Mouse (Mus musculus) mesoderm, embryonic 11.5 days (tissue): Measurements from ENCODE around the gene Hdac7.
"Not testable (repeated sequence)": the region's sequence is repeated elsewhere in the genome, so short reads cannot be mapped to it uniquely, and the experiment has no call there.

Source experiments
- DNase-seq: peaks from one replicate; pipeline ENCODE4 v3.0.0-alpha.2; 2012; ENCODE audit warnings: low read depth, low spot score

The Hdac7 gene

DNA sequence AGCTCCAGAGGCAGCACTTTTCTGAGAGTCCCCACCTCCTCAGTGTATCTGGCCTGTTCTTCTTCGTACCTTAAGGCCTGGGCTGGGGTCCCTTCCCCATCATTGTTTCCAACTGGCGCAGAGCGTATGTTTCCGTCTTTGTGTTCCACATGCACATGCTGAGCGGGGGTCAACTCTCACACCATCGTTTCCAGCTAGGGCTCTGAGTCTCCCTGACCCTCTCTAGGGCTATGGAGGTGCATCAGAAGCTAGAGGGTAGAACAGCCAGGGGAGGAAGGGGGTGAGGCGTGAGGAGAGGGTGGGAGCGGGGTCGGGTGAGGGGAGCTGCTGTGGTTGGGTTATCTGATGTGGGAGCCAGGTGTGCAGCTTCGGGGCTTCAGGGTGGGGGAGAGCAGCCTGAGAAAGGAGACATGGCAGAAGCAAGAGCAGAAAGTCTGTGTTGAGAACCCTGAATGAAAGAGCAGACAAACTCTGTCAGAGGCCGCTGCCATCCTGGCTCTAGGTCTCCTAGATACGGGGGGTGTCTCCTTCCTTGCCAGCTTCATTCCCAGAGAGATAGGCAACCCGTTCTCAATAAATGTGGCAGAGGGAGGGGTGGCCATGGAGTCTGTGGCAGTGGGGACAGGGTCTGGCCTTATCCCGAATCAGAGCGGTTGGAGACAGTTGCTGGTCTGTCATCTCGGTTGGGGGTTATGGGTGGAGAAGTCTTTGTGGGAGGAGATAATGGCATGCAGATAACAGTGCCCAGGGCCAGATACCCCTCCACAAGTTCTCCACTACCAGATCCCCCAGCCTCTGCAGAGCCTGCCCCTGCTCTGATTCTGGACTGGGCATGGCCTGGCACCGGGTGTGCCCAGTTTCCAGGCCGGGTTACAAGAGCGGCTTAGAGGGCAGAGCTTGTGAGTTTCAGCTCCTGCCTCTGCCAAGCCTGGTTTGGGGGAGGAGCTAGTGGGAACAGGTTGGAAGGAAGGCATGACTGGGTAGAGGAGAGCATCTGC, at the start of gene Hdac7:
TSS of gene Hdac7 (minus strand) at position 466 of the 998 bp plus-strand sequence.
- DNase-seq, result no peak

DNA sequence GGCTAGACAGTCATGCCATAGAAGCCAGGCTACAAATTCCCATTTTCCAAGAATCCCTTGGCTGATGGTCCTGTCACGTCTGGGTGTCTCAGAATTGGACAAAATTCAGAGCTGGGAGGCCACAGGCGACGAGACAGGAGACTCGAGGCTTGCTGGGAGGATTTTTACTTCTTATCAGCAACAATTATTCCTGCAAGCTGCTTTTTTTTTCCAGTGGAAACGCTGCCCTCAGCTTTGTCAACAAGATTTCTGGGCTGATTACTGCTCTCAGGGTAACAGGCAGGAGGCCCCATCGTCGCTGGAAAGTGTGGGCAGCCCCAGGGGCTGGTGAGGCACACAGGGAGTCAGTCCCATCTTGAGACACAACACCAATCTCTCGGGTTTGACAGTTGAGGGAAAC, 48.2 kb upstream of the Hdac7 start:
- DNase-seq, result no peak

DNA sequence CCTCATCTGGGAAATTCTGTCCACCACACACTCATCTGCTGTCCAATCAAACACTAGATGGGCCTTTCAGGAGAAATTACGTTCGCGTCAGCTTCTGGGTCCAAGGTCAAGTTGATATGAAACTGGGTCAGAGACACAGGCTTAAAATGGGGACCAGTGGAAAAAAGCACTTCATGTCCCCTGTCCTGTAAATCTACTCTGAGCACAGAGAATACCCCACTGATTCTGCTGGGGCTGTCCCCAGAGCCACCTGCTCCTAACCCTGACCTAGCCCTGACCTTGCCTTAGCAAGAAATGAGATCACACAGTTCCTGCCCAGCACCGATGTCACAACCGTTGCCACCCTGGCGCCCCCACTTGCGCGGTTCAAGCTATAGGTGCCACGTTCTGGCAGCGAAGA, 46.1 kb upstream of the Hdac7 start:
- no peak for DNase-seq

DNA sequence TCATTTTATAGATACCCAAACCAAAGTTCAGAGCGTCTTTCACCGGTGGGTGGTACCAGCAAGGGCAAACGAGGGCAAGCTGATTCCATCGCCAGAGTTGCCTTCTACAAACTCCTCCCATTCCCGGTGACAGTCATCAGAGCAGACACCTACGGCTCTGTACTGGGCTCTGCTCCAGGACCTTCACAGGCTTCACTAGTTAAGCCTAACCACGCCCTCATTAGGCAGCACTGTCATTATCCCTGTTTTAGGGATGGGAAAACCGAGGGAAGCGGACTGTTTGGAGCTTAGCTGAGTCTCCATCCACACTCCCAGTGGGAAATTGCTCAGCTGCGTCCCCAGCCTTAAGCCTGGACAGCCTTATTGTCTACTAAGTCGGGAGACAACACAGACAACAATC, 45.7 kb upstream of the Hdac7 start:
- no peak for DNase-seq

DNA sequence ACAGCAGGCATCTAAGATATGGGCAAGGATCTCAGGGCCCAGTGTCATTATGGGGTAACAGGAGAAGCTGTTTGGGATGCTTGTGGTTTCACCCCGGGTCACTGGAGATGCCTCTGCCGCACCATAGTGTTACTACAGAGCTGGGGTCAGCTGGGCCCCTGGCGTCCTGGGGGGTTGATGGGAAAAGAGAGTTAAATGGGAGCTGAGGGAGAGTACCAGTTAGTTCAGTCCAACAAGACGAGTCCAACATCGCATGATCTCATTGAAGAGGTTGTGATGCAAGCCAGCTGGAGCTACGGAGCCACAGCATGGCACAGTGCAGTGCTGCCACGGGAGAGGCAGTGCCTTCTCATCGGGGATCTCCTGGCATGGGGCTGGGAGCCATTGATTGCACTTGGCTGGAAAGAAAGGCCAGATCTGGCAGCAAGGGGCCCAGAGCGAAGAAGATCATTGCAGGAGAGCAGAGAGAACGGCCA, 43.3 kb upstream of the Hdac7 start:
- no peak for DNase-seq

DNA sequence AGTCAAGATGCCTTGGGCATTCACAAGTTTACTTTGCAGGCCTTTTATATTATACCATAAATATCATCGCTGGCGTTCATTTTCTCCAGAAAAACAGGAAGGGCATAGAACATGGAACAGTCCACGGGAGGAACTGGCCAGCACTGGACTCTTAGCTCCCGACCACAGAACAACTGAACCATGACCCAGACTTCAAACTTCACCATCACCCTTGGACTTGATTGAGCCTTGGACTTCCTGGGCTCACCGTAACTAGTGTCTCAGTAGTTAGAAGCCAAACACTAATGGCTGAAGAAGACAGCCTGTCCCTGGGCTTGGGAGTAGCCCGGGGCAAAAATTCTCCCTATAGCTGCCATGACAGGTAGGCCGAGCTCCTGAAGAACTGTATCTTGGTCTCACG, 37.1 kb upstream of the Hdac7 start:
- no peak for DNase-seq

DNA sequence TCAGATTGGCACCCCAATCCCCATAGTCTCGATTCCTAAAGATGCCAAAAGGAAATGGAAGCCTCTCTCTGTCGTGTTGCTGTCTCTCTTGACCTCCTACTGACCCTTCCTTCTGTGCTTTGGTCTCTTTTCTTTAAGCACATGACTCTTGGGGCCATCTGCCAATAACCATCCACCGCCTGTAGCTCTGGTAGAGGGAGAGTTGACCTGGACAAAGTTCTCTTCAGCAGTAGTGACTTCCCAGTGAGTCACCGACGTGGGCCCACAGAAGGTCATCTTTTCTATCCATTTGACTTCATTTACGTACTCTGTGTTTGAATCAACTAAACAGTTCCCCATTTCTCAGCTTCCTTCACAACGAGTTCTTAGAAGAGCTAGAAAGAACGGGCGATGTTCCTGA, 36.1 kb upstream of the Hdac7 start:
- DNase-seq, result no peak

DNA sequence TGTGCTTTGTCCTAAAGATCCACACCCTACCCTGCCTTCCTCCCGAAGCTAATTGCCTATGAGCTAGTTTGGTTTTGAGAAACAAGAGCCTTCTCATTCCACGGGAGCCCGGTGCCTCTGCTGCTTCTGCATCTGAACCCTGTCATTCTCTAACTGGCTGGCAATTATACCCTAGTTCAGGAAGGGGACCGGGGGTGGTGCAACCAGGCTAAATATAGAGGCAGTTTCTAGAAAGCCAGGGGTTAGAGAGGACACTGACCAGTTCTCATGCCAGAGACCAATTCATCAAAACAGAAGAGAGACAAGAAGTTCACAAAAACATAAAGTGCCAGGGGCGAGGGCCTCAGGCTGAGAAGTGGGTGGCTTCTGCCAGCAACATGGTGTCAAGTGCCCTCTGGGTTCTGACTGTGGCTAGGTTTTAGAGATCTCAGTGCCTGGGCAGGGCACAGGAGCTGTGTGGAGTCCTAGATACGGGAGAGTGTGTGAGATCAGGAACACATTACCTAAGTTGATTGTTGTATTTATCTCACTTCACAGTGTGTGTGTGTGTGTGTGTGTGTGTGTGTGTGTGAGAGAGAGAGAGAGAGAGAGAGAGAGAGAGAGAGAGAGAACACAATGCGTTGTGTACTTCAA, 34.5 kb upstream of the Hdac7 start:
- DNase-seq, result no peak

DNA sequence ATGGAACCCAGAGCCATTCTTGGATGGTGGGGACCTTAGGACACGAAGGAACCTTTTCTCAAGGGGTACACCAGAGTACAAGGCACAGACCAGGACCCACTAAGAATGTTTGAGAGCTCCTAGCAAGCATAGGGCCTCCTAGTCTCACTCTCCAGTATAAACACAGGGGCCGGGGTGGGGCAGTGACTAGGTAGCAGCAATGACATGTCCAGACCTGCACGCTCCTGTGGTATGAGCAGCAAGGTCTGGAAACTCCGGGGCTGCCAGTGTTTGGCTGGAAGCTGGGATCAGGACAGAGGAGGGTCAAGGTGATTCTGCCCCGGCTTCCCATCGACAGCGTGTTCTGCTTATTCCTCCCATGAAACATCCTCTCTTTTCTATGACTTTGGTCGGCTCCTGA, 31.5 kb upstream of the Hdac7 start:
- no peak for DNase-seq

DNA sequence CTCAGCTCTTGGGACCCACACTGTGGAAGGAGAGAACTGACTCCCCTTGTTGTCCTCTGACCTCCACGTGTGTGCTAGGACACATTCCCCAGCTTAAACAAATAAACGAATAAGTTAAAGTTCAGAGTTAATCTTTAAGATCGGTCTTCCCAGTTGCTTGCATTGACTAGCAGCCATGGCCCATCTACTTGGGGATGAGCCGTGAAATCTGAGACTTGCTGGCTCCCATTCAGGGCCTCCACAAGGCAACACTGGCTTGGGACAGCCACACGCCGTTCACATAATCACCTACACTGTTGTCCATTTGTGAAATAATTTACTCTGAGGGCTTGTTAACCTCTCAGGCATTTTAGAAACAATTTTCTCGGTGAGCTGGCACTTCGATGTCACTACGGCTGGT, 29.4 kb upstream of the Hdac7 start:
- DNase-seq, result no peak

DNA sequence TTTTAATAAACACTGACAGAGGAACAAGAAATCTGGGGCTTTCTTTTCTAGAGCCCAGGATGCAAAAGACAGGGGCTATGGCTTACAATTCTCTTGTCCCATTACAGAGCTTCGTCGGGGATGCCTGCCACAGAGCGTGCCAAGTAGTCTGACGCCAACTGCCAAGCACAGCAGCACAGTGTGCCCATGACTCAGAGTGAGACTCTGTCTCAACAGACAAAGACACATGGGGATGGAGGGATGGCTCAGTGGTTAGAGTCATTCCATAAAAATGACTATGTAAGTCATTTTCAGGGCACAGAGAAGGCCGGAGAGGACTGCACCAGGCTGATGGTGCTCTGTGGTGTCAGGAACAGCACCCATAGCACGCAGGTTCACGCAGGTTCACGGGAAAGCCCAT, 27.9 kb upstream of the Hdac7 start:
- no peak for DNase-seq

DNA sequence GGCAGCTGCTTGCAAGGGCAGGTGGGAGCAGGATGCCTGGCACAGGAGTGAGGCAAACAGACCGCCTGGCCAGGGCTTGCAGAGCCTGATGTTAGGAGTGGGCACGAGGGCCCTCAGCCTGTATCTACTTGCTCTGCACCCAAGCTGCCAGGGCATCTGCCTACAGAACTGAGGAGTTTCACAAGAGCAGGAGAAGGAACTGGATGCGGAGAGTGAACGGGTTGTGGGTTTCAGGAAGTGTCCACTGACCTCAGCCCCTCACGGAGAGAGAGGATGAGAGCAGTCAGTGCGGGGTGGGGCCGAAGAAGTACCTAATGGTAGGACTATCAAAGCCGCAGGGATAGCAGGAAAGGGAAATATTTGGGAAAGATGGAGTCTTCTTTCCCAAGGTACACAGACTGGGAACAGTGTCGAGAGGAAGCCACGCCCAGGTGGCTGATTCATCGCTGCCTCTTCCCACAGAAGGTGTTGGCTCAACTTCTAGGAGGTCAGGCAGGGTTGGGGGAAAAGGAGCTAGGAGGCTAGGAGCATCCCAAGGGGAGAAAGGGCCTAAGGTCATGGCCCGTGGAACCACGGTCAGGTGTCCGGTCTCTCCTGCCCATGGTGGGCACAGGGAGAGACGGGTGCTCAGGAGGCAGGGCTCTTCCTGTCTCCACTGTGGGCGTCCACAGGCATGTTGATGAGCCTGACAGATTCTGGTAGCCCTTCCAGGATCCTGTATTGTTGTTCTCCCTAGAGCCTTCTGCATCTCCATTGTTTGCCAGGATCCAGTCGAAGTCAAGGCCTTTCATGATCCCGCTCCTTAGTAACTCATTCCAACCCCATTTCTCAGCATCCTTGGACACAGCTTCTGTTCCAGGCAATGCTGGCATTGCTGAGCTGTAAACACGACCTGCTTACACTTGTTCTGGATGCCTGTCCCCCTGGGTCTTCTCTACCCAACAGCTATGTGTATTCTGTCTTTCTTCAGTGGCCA, 27.0 kb upstream of the Hdac7 start:
- DNase-seq, result no peak

DNA sequence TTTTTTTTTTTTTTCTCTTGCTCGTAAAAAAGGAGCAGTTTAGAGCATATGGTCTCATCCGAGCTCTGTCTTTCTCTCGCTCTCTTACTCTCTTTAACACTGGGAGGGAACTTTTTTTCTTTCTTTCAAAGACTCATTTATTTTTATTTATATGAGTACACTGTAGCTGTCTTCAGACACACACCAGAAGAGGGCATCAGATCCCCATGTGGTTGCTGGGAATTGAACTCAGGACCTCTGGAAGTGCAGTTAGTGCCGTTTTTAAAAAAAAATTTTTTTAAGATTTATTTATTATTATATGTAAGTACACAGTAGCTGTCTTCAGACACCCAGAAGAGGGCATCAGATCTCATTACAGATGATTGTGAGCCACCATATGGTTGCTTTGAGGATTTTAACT, 25.8 kb upstream of the Hdac7 start:
- not testable (repeated sequence) for DNase-seq

DNA sequence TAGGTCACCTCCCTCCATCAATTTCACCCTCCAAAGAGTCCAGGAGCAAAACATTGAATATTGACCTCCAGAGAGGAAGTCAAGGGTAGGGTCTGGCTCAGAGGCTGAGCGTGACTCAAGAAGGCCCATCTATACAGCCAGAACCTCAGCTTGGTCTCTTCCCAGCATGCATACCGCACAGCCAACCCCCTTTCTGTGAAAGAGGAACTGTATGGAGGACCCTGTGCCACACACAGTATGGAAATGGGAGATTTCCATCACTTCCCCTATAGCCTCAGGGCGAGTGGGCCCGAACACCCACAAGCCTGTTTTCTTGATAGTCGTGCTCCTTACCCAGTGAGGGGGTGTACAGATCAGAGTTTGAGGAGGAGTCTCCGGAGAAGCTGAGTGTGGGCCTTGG, 24.7 kb upstream of the Hdac7 start:
- no peak for DNase-seq

DNA sequence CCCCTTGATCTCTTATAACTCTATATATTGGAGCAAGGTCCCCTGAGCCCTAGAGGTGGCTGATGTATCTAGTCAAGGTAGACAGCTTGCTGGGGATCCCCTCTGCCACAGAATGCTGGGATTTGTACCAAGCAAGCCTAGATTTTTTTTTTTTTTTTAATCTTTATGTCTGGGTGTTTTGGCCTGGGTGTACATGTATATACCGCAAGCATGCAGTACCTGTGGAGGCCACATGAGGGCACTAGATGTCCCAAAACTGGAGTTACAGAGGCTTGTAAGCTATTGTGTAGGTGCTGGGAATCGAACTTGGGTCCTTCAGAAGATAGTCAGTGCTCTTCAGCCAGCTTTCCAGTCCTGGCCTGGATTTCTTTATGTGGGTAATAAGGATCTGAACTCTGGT, 21.7 kb upstream of the Hdac7 start:
- DNase-seq, result no peak

DNA sequence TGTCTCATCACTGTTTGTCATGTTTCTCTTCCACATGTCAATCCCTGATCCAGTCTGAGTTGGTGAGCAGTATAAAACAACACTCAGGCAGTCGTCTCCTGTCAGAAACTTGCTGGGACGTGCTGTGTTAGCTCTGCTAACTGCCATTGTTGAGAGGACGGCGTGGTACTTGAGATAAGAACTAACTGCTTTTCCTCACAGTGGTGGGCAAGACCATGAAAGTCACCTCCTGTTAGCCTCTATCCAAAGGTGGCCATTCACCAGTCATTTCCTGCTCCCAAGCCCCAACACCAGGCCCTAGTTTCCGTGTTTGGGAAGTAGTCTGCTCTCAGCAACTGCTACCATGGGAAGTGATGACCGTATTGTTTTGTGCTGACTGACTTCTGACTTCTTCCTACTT, 20.9 kb upstream of the Hdac7 start:
- no peak for DNase-seq

DNA sequence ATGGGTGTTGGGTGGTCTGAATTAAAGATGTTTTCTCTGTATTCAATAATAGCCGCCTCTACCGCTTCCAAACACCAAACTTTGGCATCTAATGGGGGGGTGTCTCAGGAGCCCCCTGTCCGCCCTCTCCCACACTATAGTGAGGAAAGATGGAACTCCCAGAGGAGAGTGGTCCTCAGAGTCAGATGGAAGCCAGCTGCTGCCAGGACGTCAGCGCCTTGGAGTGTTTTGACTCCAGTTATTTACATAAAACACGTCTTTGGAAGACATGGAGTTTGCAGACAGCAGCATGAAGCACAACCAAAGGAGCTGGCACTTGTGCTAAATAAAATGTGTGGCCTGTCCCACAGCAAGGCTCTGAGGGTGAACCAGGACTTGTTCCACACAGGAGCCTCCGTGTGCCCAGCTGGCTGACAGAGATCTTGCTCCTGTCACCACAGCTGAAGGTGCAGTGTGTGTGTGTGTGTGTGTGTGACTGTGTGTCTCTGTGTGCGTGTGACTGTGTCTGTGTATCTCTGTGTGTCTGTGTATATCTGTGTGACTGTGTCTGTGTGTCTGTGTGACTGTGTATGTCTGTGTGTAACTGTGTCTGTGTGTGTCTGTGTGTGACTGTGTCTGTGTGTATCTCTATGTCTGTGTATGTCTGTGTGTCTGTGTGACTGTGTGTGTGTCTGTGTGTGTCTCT, 20.2 kb upstream of the Hdac7 start:
- DNase-seq, result no peak

DNA sequence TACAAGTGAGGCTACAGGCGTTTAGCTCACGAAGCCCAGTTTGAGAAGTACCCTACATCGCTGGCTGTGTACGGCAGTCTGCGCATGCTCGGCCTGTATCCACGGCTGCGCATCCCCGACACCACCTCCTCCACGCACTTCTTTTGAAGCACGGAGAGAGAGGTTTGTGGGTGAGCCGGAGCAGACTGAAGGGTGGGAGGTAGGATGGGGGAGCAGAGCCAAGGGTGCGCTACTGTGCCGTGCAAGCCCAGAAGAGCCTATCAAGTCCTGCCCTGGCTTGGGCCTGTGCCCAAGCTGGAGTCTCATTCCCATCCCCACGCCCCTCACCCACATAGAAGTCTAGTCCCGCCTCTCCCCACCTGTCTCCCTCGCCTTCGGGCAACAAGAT, 19.2 kb upstream of the Hdac7 start:
- DNase-seq, result no peak

DNA sequence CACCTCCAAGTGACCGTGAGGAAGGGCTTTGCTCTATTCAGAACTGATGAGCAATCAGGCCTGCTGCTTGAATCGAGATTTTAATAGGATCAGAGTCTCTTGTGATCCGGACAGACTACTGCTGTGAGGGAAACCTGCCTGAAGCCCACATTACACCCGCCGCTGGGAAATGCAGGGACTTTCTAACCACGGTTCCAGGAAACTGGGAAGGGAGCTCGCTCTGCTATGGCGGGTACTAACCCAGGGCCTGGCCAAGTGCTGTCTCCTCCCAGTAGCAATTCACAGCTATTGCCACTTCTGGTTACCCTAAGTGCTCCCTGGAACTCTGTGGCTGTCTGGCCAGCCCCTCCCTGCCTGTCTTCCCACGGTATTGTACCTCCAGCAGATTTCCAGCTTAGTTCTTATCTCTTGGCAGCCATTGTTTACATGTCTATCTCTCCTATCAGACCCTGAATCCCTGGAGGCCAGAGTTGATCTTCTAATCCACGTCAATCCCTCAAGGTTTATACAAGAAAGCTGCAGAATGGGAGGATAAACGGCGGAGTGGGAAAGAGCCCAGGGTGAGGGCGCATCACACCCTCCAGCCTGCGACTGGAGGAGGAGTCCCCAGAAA, 18.7 kb upstream of the Hdac7 start:
- DNase-seq, result no peak

DNA sequence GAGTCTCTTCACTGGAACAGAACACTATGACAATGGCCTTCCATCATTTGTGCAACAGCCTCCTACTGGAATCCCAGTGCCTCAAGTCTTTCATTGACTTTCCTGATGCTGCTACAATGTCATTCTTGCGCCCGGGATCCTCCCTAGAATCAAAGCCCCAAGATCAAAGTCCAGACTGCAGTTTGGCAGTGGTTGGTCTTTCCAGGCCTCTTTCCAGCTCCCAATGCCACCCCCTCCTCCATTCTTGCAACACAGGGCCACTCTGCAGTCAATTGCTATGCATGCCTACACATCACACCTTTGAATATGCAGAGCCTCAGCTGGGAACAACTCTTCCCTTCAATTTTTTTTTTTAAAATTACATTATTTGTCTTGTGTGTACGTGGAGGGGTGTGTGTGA, 16.1 kb upstream of the Hdac7 start:
- no peak for DNase-seq

DNA sequence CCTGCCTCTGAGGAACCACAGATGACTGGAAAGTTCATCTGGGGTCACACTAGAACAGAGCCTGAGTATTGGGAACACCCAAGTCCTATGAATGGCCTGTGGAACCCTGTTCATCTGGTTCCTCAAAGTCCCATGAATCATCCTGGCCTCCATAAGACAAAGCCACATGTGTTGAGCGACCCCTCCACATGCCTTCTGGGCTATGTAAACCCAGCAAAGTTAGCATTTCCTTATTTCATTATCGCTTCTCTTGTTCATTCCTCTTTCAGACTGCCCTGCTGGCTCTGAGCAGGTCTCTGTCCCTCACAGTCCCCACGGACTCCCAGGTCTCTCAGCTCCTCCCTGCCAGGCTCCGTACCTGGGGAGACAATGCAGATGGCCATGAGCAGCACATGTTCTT, 14.1 kb upstream of the Hdac7 start:
- DNase-seq, result no peak
